In the genomic region with DNA sequence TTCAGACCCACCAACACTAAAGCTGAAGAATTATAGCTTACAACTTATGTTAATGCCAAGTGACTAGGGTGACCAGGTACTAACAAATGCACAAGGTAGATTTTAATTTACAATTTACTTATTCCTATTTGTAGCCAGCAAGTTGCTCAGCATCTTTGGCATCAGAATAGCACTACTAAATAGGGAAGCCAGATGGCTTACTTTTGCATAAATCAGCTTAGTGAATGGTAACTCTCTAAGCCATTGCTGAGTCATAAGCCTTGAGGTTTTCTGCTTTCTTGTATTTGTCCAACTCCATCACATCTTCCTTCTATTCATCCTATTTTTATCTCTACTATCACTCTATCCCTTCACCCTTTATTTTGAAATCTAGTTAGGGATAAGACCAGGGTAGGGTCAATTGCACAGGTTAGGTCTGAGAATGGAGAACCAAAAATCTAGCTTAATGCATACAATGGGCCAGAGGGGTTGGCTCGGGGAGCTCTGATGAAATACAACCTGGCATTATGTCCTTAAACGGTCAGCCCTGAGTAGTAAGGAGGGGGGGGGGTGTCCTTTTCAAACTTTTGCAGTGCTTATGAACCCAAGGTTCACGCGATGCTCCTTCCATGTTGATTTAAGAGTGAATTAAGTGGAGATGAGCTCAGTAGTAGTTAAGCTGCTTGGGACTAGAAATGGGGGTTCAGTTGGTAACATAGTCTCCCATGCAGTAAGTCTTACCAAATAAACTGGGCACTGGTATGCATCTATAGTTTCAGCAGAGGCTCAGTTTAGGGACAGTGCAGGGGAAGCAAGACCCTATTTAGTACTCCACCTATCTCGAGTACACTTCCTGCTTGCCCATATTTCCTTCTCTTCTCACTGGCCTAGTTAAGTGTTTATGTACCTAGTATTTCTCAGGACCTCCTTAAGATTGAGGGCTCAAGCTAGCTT, we compare ENCODE assay signal across 10 mouse cellular contexts. TPM values are rescaled to one million over a fixed set of nuclear protein-coding genes. Genes with fewer than 3 reads are reported as not detected.
DNase-seq lines count a peak whose midpoint lies in the region; ATAC-seq and TF ChIP-seq lines count a peak whose summit lies in the region.
"Had no signal": no experiment of that assay in that cellular context is flagged by ENCODE, and none has a peak within 500 bp of the region (broad histone marks: within the 10 kb centered on the region; RNA-seq: fewer than 3 reads in every experiment).

No protein-coding gene starts in this region.

- TF ChIP-seq EP300 in liver, embryonic 14.5 days (IDR thresholded peaks at IDR 0.05; ENCODE audit: low read depth) = no peak

- no peaks in the 10 kb centered on the region for H3K4me1 ChIP-seq in heart, embryonic 14.5 days (ENCODE audit: control insufficient read depth in 2 of 2, insufficient read depth in 2 of 2, low read length in 2 of 2)
- H3K4me1 ChIP-seq in liver, embryonic 14.5 days (replicated peaks; ENCODE audit: control insufficient read depth in 2 of 2, insufficient read depth in 2 of 2, low read length in 1 of 2) = no peaks in the 10 kb centered on the region

- H3K36me3 ChIP-seq in heart, embryonic 14.5 days (ENCODE audit: control insufficient read depth, insufficient read depth, low read length) = peaks cover 96% of the 10 kb centered on the region
- H3K36me3 ChIP-seq in liver, embryonic 14.5 days (replicated peaks; ENCODE audit: control insufficient read depth, insufficient read depth, low read depth) = peaks cover 62% of the 10 kb centered on the region

- H3K9me3 ChIP-seq in heart, embryonic 14.5 days (ENCODE audit: control insufficient read depth, low read length) = no peaks in the 10 kb centered on the region
- no peaks in the 10 kb centered on the region for H3K9me3 ChIP-seq in liver, embryonic 14.5 days (ENCODE audit: control insufficient read depth, low read length)
- H3K9me3 ChIP-seq: embryonic facial prominence, embryonic 13.5 days had no signal

- no peak overlapping the region for H3K4me2 ChIP-seq in heart, embryonic 14.5 days (ENCODE audit: low read length)
- no peak overlapping the region for H3K4me2 ChIP-seq in liver, embryonic 14.5 days (ENCODE audit: low read depth)
- H3K4me2 ChIP-seq: embryonic facial prominence, embryonic 13.5 days had no signal

- TF ChIP-seq CTCF in liver, embryonic 14.5 days (IDR thresholded peaks at IDR 0.05; ENCODE audit: low read depth) = no peak

- H3K27me3 ChIP-seq in heart, embryonic 14.5 days (ENCODE audit: control insufficient read depth, insufficient read depth, low read length) = no peaks in the 10 kb centered on the region
- H3K27me3 ChIP-seq in liver, embryonic 14.5 days (ENCODE audit: control insufficient read depth, insufficient read depth, low read length) = no peaks in the 10 kb centered on the region
- H3K27me3 ChIP-seq: embryonic facial prominence, embryonic 13.5 days; megakaryocyte, embryonic 14.5 days had no signal

- ATAC-seq in heart, embryonic 14.5 days (ENCODE audit: insufficient number of reproducible peaks, insufficient read depth, low FRiP score, low read depth) = 0 out of 2 replicates have a peak, but pooled peaks have one; percentile 13
- ATAC-seq in liver, embryonic 14.5 days (ENCODE audit: insufficient read depth) = peak; percentile 48

- 44% methylated on average over 5 of the region's 5 CpGs for WGBS in heart, embryonic 14.5 days
- 23% methylated on average over 5 of the region's 5 CpGs for WGBS in liver, embryonic 14.5 days (ENCODE audit: insufficient replicate concordance)

- no peak overlapping the region for H3K4me3 ChIP-seq in heart, embryonic 14.5 days (ENCODE audit: control insufficient read depth in 1 of 2, insufficient read depth in 1 of 2, low read depth in 1 of 2, low read length in 2 of 2)
- no peak overlapping the region for H3K4me3 ChIP-seq in liver, embryonic 14.5 days (ENCODE audit: insufficient read depth in 1 of 2, low read depth in 2 of 2, low read length in 2 of 2)
- H3K4me3 ChIP-seq: embryonic facial prominence, embryonic 13.5 days; megakaryocyte, embryonic 14.5 days had no signal

- no peak overlapping the region for H3K27ac ChIP-seq in heart, embryonic 14.5 days (replicated peaks in 1 of 2; ENCODE audit: control insufficient read depth in 1 of 2, insufficient read depth in 1 of 2, low read depth in 2 of 2, low read length in 2 of 2)
- no peak overlapping the region for H3K27ac ChIP-seq in liver, embryonic 14.5 days
- H3K27ac ChIP-seq: embryonic facial prominence, embryonic 13.5 days had no signal

- no peak overlapping the region for H3K9ac ChIP-seq in heart, embryonic 14.5 days (ENCODE audit: low read length)
- no peak overlapping the region for H3K9ac ChIP-seq in liver, embryonic 14.5 days (replicated peaks)
- H3K9ac ChIP-seq: embryonic facial prominence, embryonic 13.5 days had no signal

- DNase-seq in heart, adult 18-20 months = no peak
- peak; percentile 69 for DNase-seq in 416B (ENCODE audit: low read depth)
- peak; percentile 82 for DNase-seq in brain, adult 2 months (ENCODE audit: low read depth, low spot score)
- no peak for DNase-seq in liver, embryonic 14.5 days (ENCODE audit: low read depth in 3 of 3, low spot score in 3 of 3)
- DNase-seq in spleen, postnatal 10 days (ENCODE audit: low spot score in 2 of 2) = no peak
- no peak for DNase-seq in layer of hippocampus, adult 9-11 months
- no peak for DNase-seq in gastrocnemius, postnatal 4 days (ENCODE audit: low spot score in 2 of 2)

RNA-seq across cellular contexts. Expression of a gene that starts 8.1 kb away (rescaled TPM):
- 265 and 281 TPM in 2 replicates for polyA plus RNA-seq in heart, embryonic 14.5 days (2014; fragmentation: Nextera tagmentation; extraction: Ambion mirVana)
- total RNA-seq in heart, adult 18-20 months (2021) = 100 to 1,000 TPM; 130 to 166 TPM
- polyA plus RNA-seq in liver, embryonic 14.5 days (2012; rRNA removed) = 59.9 and 99.9 TPM in 2 replicates
- 159 and 173 TPM in 2 replicates for polyA plus RNA-seq in liver, embryonic 14.5 days (2014; fragmentation: Nextera tagmentation; extraction: Ambion mirVana)
- 100 to 1,000 TPM; 220 to 262 TPM for total RNA-seq in gastrocnemius, postnatal 4 days (2021)

RNA-seq across cellular contexts. Expression of a gene that starts 17.1 kb away (rescaled TPM):
- 24.1 and 26.3 TPM in 2 replicates for polyA plus RNA-seq in heart, embryonic 14.5 days (2014; fragmentation: Nextera tagmentation; extraction: Ambion mirVana)
- 10 to 100 TPM; 26.0 to 34.2 TPM for total RNA-seq in heart, adult 18-20 months (2021)
- 10.9 and 11.3 TPM in 2 replicates for polyA plus RNA-seq in liver, embryonic 14.5 days (2012; rRNA removed)
- polyA plus RNA-seq in liver, embryonic 14.5 days (2014; fragmentation: Nextera tagmentation; extraction: Ambion mirVana) = 5.7 and 6.5 TPM in 2 replicates
- total RNA-seq in gastrocnemius, postnatal 4 days (2021) = 10 to 100 TPM; 24.6 to 27.6 TPM

RNA-seq across cellular contexts. Expression of a gene that starts 40.8 kb away (rescaled TPM):
- polyA plus RNA-seq in heart, embryonic 14.5 days (2014; fragmentation: Nextera tagmentation; extraction: Ambion mirVana) = 154 and 157 TPM in 2 replicates
- 10 to 100 TPM; 70.0 to 79.6 TPM for total RNA-seq in heart, adult 18-20 months (2021)
- polyA plus RNA-seq in liver, embryonic 14.5 days (2012; rRNA removed) = 129 and 188 TPM in 2 replicates
- 266 and 276 TPM in 2 replicates for polyA plus RNA-seq in liver, embryonic 14.5 days (2014; fragmentation: Nextera tagmentation; extraction: Ambion mirVana)
- 10 to 100 TPM; 72.0 to 72.9 TPM for total RNA-seq in gastrocnemius, postnatal 4 days (2021)

RNA-seq across cellular contexts. Expression of a gene that starts 51.0 kb away (rescaled TPM):
- polyA plus RNA-seq in heart, embryonic 14.5 days (2014; fragmentation: Nextera tagmentation; extraction: Ambion mirVana) = 58.1 and 61.9 TPM in 2 replicates
- 10 to 100 TPM; 48.9 to 61.5 TPM for total RNA-seq in heart, adult 18-20 months (2021)
- 72.5 and 80.0 TPM in 2 replicates for polyA plus RNA-seq in liver, embryonic 14.5 days (2012; rRNA removed)
- 81.0 and 94.5 TPM in 2 replicates for polyA plus RNA-seq in liver, embryonic 14.5 days (2014; fragmentation: Nextera tagmentation; extraction: Ambion mirVana)
- total RNA-seq in gastrocnemius, postnatal 4 days (2021) = 10 to 100 TPM; 17.5 to 21.9 TPM

Comparison
In these comparisons a context has a peak if more than half of its experiments do, and no peak if none do; other contexts are left out.
1. DNase-seq: peak in 416B (single experiment) and brain, adult 2 months (single experiment); none in heart, adult 18-20 months (0 of 2), liver, embryonic 14.5 days (0 of 3), spleen, postnatal 10 days (0 of 2), layer of hippocampus, adult 9-11 months (single experiment) and gastrocnemius, postnatal 4 days (0 of 2).